Mouse (Mus musculus): ENCODE results near the gene Gm26620. TPM values are rescaled to one million over a fixed set of nuclear protein-coding genes. Genes with fewer than 3 reads are reported as not detected.
A peak's percentile ranks its signal among the peaks of the same experiment; 100 is the strongest.

Gene Gm26620
- total and polyA plus RNA-seq, 3 experiments = 0.52 to 4.2 (median 1.9) TPM

GRCm38 (mm10) chr1:170855056-170855760 lies 29.7 kb upstream of the Gm26620 start:
- peak overlapping the region; percentile 37 for H3K9ac ChIP-seq (ENCODE audit: insufficient read depth, low read depth)

GRCm38 (mm10) chr1:170857369-170857768 lies 27.5 kb upstream of the Gm26620 start:
- no peak for DNase-seq (ENCODE audit: extremely low read depth)
- Histone ChIP-seq H3K27me3 (replicated peaks) (no peaks in the 10 kb centered on the region), H3K79me2 (replicated peaks; ENCODE audit: control insufficient read depth, extremely low read depth, insufficient read depth, poor library complexity, severe bottlenecking) (peaks cover 86% of the 10 kb centered on the region), H3K4me1 (ENCODE audit: control insufficient read depth in 1 of 2, insufficient read depth in 2 of 2) (peaks cover 34 to 82% of the 10 kb centered on the region in 2 experiments), H3K4me2 (ENCODE audit: insufficient read depth, low read depth, poor library complexity, severe bottlenecking) (0 out of 2 replicates have a peak overlapping the region, but pooled peaks have one; percentile 3), H3K9me3 (replicated peaks; ENCODE audit: low read length) (no peaks in the 10 kb centered on the region), H3K27ac (ENCODE audit: insufficient read depth, low read depth) (peak overlapping the region; percentile 45; the same call in 1 of the 2 replicates), H3K4me3 (replicated peaks in 1 of 3; ENCODE audit: low read depth in 2 of 3, low read length in 2 of 3, poor library complexity in 1 of 3) (no peak overlapping the region), H3K9ac (ENCODE audit: insufficient read depth, low read depth) (no peak overlapping the region), H3K36me3 (replicated peaks in 1 of 2; ENCODE audit: control insufficient read depth in 1 of 2, insufficient read depth in 1 of 2, low read length in 1 of 2) (peaks cover 5 to 15% of the 10 kb centered on the region in 2 experiments)
- in situ Hi-C loops (cut with MboI; ENCODE audit: low pct_ligation_motif_present, low pct_unique_long_range_greater_than_20kb, low sequenced_read_pairs) = no loop called here
- dilution Hi-C loops (cut with MboI; ENCODE audit: extremely low pct_ligation_motif_present, extremely low pct_unique_long_range_greater_than_20kb, low sequenced_read_pairs) = no loop called here
- no peak for TF ChIP-seq MYC (IDR thresholded peaks at IDR 0.05; ENCODE audit: low read depth, low read length)
- TF ChIP-seq MAZ (IDR thresholded peaks at IDR 0.05; ENCODE audit: low read depth, low read length) = no peak
- no peak for TF ChIP-seq PAX5 (IDR thresholded peaks at IDR 0.05; ENCODE audit: low read length)
- TF ChIP-seq UBTF (IDR thresholded peaks at IDR 0.05; ENCODE audit: low read depth, low read length) = no peak
- TF ChIP-seq ZC3H11A (IDR thresholded peaks at IDR 0.05; ENCODE audit: low read depth, low read length) = no peak
- TF ChIP-seq MAX (IDR thresholded peaks at IDR 0.05; ENCODE audit: low read length) = no peak
- TF ChIP-seq RAD21 (IDR thresholded peaks at IDR 0.05; ENCODE audit: low read depth, low read length) = no peak
- no peak for TF ChIP-seq EP300 (IDR thresholded peaks at IDR 0.05; ENCODE audit: low read length)
- no peak for TF ChIP-seq CHD2 (IDR thresholded peaks at IDR 0.05; ENCODE audit: low read length)

More at GRCm38 (mm10) chr1:170855056-170855760, 29.7 kb upstream of the Gm26620 start:
- dilution Hi-C loops (cut with MboI; ENCODE audit: extremely low pct_ligation_motif_present, extremely low pct_unique_long_range_greater_than_20kb, low sequenced_read_pairs) = no loop called here
- no peak for TF ChIP-seq CHD1 (IDR thresholded peaks at IDR 0.05; ENCODE audit: low read depth, low read length)
- no peak for TF ChIP-seq GABPA (IDR thresholded peaks at IDR 0.05; ENCODE audit: insufficient replicate concordance, low read depth, low read length)
- TF ChIP-seq ZNF384 (IDR thresholded peaks at IDR 0.05; ENCODE audit: low read depth, low read length) = no peak
- TF ChIP-seq BHLHE40 (IDR thresholded peaks at IDR 0.05; ENCODE audit: low read depth, low read length) = no peak
- no peak for TF ChIP-seq MEF2A (IDR thresholded peaks at IDR 0.05; ENCODE audit: borderline replicate concordance, low read depth, low read length)
- no peak for TF ChIP-seq ZKSCAN1 (IDR thresholded peaks at IDR 0.05; ENCODE audit: borderline replicate concordance, low read depth, low read length)
- no peak for TF ChIP-seq SIN3A (IDR thresholded peaks at IDR 0.05; ENCODE audit: low read length)
- no peak for TF ChIP-seq E2F4 (IDR thresholded peaks at IDR 0.05; ENCODE audit: insufficient replicate concordance, low read depth, low read length)
- TF ChIP-seq UBTF (IDR thresholded peaks at IDR 0.05; ENCODE audit: low read depth, low read length) = no peak
- no peak for TF ChIP-seq EP300 (IDR thresholded peaks at IDR 0.05; ENCODE audit: low read length)
- TF ChIP-seq RCOR1 (conservative IDR thresholded peaks at IDR 0.05; ENCODE audit: low read depth, low read length) = no peak
- no peak for TF ChIP-seq SMC3 (IDR thresholded peaks at IDR 0.05; ENCODE audit: low read depth, low read length)
- no peak for TF ChIP-seq ETS1 (conservative IDR thresholded peaks at IDR 0.05; ENCODE audit: low read depth, low read length)
- TF ChIP-seq MAFK (IDR thresholded peaks at IDR 0.05; ENCODE audit: insufficient replicate concordance, low read length) = no peak
- TF ChIP-seq POLR2A (IDR thresholded peaks at IDR 0.05; ENCODE audit: low read depth, low read length) = no peak
- Histone ChIP-seq H3K36me3 (replicated peaks in 1 of 2; ENCODE audit: control insufficient read depth in 1 of 2, insufficient read depth in 1 of 2, low read length in 1 of 2) (peaks cover 17 to 23% of the 10 kb centered on the region in 2 experiments), H3K27ac (ENCODE audit: insufficient read depth, low read depth) (peak overlapping the region; percentile 99), H3K27me3 (replicated peaks) (no peaks in the 10 kb centered on the region), H3K79me2 (replicated peaks; ENCODE audit: control insufficient read depth, extremely low read depth, insufficient read depth, poor library complexity, severe bottlenecking) (peaks cover 85% of the 10 kb centered on the region), H3K4me3 (replicated peaks in 1 of 3; ENCODE audit: low read depth in 2 of 3, low read length in 2 of 3, poor library complexity in 1 of 3) (no peak overlapping the region), H3K4me1 (ENCODE audit: control insufficient read depth in 1 of 2, insufficient read depth in 2 of 2) (peaks cover 34 to 86% of the 10 kb centered on the region in 2 experiments), H3K9me3 (replicated peaks; ENCODE audit: low read length) (peaks cover 3% of the 10 kb centered on the region), H3K4me2 (ENCODE audit: insufficient read depth, low read depth, poor library complexity, severe bottlenecking) (peak overlapping the region; percentile 37)
- in situ Hi-C loops (cut with MboI; ENCODE audit: low pct_ligation_motif_present, low pct_unique_long_range_greater_than_20kb, low sequenced_read_pairs) = no loop called here
- DNase-seq (ENCODE audit: extremely low read depth) = no peak

All from CH12.LX (cell line).